Mouse (Mus musculus): ENCODE data around the gene Zbed4.
"Not testable (repeated sequence)": the region's sequence is repeated elsewhere in the genome, so short reads cannot be mapped to it uniquely, and the experiment has no call there.

Gene Zbed4

DNA sequence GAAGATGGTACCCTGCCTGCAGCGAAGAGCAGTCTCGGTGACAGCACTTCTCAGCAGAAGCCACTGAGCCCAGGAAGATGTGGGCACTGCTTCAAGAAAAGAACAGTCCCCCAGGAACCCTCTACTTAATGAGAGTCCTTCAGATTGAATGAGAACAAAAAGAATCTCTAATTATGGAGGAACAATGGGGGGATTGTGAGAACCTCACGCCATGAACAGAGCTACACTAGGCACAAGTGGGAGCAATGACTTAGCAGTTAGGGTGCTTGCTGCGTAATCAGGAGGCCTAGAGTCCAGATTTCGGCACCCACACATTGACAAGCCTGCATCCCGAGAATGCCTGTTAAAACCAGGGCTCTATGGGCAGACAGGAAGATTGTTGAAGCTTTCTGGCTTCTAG is 10.1 kb upstream of the Zbed4 start:
- no peak for DNase-seq

DNA sequence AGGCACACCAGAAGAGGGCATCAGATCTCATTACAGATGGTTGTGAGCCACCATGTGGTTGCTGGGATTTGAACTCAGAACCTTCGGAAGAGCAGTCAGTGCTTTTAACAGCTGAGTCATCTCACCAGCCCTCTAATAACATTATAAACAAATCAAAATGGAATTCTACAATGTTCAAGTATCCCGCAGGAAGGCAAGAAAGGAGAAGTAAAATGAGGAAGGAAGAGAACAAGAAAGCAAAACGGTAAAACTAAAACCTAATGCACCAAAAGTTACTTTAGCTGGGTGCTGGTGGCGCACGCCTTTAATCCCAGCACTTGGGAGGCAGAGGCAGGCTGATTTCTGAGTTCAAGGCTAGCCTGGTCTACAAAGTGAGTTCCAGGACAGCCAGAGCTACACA is 8.1 kb upstream of the Zbed4 start:
- not testable (repeated sequence) for DNase-seq

DNA sequence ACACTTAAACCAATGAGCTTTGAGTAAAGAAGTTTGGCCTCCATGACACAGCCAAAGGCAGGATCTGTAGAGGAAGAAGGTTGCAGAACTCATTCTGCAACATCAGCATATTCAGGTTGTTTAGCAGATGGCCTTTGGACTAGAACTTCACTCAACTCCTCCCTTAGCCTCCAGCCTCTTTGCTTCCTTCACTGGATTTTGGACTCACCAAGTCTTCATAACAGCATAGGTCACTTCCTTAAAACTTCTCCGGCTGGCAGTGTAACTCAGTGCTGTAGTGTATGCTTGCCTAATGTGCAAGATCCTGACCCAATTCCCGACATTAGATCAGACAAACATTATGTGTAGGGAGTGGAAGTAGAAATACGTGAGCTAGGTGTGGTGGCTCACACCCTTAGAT is 6.1 kb upstream of the Zbed4 start:
- no peak for DNase-seq

DNA sequence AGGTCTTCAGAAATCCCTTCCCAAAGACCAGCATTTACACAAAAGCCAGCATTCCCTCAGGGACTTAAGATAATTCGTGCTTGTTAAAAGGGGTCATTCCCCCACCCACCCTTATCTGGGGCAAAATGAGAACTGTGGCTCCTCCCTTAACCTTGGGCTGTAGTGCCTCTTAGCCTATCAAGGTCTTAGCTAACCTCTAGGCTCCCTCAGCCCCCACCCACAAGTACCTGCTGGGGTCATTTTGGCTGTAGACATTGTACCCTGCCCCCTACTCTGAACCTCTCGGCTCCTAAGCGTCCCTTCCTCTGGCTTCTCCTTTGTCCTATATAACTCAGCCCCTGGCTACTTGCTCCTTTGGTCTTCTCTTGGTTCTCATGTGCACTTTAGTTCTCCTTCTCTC is 5.5 kb upstream of the Zbed4 start:
- no peak for DNase-seq

DNA sequence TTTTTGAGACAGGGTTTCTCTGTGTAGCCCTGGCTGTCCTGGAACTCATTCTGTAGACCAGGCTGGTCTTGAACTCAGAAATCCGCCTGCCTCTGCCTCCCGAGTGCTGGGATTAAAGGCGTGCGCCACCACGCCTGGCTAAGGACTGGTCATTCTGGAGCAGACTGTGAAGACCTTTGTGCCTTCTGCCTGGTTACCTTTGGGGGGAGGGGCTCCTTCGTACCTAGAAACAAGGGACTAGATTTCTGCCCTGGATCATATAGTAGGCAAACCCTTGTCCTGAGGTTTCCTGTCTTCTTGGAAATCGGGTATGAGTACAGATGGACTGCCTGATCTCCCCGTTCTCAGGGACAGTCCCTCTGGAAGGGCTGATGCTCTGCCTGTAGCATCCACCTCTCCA is 1.8 kb upstream of the Zbed4 start:
- not testable (repeated sequence) for DNase-seq

DNA sequence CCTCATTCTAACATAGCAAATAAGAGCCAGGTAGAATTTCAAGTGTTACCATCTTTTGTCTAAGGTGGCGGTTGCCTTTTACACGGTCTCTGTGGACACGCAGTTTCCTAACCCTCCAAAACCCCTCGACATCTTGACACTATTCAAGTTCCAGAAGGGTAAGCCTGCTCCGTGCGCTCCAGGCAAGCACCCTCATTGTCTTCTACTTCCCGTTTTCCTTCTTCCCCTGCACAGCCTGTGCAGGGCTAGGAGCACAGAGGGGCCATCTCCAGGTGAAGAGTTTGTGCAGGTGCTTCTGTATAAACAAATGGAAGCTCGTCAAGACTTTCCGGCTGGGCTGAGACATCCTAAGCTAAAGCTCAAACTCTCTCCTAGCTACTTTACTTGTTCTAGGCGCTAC is 1.4 kb upstream of the Zbed4 start:
- no peak for DNase-seq

DNA sequence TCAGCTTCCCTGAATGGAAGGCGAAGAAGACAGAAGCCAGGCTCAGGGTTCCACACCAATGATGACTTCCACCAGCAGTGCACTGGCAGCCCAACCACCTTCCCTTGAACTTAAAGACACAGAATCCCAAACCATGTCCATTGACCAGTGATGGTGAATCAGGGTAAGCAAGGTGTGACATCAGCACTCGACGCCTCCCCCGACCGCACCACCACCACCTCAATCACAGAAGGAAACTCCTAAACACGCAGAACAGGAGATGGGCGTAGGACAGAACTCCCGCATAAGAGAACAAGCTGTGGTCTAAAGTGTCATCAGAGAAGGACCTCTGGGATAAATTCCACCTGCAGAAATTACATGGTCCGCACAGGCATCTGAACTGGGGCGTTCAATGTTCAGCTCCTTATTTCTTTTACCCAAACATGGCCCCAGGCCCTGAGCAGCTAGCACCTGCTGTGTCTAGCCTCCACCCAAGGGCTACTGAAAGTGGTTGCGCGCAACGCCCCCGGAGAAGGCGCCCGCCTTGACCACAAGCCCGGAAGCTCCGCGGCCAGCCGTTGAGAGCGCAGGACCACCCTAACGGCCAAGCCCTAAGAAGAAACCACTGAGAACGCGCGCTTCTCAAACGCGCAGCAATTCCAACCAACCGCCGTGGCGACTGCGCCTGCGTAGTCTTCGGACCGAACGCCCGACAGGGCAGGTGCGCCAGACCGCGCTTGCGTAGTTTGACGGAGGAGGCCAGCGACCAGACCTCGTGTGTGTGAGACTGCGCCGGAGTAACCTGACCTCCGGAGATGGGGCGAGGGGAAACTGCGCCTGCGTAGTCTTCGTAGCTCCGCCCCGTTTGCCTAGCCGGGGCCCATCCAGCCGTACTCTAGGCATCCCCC is 540 bp upstream of the Zbed4 start:
- DNase-seq, result peak; percentile 99

DNA sequence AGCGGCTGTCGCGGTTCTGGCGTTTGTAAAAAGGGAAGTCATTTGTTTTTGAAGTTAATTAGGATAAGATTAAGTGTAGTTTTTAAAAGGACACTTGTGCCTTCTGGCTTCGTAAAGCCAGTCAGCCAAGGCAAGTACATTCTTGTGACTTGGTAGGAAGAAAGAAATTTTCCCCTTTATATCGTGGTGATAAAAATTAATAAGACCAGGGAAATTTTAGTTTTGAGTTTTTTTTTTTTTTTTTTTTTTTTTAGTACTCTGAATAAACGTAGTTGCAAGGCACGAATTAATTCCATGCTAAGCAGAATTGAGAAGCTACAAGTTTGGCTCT is 908 bp downstream of the Zbed4 start:
- no peak for DNase-seq

DNA sequence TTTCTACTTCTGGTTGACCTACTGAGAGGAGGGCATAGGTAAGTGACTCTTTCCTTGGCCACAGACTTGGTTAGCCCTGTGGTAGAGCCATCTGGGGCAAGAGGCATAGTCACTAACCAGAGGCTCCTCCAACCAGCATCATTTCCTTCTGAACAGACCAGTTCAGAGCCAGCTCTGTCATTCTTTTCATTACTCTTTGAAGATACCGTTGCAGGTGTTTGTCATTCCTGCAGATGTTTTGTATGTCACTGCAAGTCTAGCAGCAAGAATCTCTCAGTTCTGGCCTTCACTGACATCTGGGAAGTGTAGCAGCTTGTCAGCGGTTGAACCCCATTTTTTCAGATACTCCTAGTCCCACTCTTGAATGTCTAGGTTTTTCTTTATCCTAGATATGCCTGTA is 3.4 kb downstream of the Zbed4 start:
- DNase-seq, result no peak

DNA sequence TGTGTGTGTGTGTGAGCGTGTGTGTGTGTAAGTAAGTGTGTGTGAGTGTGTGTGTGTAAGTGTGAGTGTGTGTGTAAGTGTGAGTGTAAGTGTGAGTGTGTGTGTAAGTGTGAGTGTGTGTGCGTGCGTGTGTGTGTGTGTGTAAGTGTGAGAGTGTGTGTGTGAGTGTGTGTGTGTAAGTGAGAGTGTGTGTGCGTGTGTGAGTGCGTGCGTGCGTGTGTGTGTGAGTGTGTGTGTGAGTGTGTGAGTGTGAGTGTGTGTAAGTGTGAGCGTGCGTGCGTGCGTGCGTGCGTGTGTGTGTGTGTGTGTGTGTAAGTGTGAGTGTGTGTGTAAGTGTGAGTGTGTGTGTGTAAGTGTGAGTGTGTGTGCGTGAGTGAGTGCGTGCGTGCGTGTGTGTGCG is 4.3 kb downstream of the Zbed4 start:
- no peak for DNase-seq

DNA sequence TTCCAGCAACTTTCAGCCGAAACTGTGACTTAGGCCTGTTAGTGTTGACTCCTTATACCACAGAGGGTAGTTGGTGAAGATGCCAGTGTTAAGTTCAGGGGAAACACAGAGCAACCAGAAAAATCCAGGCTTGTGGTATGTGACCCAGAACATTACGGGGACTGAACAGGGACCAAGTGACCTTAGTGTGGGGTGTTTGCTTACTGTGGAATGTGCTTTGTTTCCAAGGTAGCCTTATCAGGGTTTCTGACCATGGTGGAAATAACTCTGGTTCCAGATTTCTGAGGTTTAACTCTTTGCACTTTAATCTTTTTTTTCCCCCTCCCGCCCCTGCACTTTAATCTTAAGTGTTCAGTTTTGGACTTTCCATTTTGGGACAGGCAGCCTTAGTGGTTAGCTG is 6.6 kb downstream of the Zbed4 start:
- DNase-seq, result no peak

DNA sequence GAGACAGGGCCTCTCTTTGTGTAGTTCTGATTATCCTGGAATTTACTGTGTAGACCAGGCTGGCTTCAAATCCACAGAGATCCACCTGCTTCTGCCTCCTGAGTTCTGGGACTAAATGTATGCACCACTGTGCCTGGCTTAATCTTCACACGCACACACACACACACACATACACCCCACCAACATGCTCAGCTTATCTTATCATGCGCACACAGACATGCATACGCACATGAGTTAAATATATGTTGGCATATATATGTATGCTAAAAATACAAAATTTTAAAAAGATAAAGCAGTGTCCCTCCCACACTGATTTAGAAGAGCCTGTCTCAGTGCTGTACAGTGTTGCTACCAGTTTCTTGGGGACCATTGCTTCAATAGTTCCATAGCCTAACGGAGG is 10.1 kb downstream of the Zbed4 start:
- no peak for DNase-seq

DNA sequence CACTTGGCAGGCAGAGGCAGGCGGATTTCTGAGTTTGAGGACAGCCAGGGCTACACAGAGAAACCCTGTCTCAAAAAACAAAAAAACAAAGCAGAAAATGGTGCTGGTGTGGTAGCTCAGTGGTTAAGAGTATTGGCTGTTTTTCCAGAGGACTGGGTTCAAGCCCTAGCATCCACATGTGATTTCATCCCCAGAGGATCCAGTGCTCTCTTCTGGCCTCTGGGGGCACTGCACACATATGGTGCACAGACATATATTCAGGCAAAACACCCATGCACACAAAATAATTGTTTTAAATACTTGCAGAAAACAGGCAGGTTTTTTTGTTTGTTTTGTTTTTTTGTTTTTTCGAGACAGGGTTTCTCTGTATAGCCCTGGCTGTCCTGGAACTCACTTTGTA is 14.7 kb downstream of the Zbed4 start:
- DNase-seq, result not testable (repeated sequence)

DNA sequence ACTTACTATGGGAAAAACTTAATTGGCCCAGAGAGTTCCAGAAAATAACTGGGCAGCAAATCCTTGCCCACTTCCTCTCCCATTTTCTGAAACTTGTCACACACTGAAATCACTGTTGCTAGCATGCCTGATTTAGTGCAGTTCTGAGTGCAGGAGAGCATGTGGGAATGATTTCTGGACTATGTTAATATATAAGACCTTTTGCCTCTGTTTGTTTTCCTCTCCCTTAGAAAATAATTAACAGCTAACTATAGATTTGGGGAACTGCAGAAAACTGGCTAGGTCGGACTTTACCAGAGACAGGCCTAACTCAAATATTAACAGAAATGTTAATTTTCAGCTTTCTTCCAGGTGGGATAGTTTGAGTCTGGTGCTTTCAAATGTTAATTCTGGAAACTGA is 17.1 kb downstream of the Zbed4 start:
- DNase-seq, result no peak

DNA sequence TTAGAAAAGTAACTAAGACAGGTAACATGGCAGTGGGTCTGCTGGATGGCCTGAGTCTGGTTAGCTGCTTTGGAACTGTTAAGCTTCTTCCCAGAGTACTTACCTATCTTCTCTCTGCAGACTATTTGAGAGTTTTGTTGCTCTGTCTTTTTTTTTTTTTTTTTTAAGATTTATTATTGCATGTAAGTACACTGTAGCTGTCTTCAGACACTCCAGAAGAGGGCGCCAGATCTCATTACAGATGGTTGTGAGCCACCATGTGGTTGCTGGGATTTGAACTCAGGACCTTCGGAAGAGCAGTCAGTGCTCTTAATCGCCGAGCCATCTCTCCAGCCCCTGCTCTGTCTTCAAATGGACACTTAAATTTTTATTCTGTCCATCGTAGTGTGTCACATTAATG is 23.2 kb downstream of the Zbed4 start:
- not testable (repeated sequence) for DNase-seq

DNA sequence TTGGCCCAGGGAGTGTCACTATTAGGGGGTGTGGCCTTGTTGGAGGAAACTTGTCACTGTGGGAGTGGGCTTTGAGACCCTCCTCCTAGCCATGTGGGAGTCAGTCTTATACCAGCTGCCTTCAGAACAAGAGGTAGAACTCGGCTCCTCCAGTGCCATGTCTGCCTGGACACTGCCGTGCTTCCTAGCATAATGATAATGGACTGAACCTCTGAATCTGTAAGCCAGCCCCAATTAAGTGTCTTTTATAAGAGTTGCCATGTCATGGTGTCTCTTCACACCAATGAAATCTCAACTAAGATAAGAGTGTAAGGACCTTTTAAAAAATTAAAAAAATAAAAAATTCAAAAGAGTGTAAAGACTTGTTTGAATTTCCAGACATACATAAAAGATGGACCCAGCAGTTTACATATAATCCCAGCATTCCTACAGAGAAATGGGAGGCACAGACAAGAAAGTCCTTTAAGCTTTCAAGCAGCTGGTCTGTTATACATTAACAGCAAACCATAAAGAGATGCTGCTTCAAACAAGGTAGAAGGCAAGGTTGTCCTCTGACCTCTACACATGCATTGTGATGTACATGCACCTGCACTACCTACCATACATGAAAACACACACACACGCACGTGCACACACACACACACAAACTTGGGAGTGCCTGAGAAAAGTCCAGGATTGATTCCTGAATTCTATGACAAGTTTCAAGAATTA is 40.8 kb downstream of the Zbed4 start:
- no peak for DNase-seq

DNA sequence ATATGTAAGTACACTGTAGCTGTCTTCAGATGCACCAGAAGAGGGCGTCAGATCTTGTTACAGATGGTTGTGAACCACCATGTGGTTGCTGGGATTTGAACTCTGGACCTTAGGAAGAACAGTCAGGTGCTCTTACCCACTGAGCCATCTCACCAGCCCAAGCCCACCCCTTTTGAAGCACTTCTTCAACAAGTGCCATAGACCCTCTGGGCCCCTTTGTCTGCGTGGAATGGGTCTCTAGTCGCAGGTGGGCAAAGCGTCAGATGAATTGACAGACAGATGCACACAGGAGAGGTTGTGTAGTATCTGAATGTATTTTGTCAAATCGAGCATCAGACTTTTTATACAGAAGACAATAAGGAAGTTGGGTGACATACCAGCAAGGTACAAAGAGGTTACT is 43.3 kb downstream of the Zbed4 start:
- not testable (repeated sequence) for DNase-seq

DNA sequence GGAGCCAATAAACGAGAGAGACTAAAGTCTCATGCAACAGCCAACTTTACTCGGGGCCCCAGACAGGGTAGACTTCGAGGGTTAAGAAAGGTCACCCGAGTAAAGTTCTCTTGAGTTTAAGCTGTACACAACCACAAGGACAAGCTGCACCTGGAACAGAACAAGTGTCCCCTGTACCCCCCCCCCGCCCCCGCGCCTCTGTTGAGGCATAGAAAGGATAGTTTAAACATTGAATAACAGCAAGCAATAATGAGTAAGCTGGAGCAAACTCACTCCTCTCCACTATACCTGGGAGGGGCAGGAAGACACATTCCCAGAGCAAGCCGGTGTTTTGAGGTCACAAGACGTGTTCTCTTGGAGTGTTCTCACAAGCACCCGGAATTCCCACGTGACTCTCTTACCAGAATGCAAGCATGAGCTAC is 48.5 kb downstream of the Zbed4 start:
- DNase-seq, result no peak

DNA sequence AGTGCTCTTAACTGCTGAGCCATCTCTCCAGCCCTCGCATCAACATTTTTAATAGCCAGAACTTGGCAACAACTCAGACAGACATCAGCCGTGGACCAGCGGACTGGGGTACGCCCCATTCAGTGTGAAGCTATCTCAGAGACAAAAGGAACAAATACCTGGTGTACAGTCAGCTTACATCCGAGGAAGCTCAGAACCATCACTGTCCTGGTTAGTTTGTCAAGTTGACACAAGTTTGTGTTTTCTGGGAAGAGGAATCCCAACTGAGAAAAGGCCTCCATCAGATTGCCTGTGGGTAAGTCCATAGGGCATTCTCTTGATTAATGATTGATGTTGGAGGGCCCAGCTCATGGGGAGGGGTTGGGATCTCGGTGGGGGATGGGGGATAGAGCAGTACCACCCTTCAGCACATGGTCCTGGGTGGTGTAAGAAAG is 49.5 kb downstream of the Zbed4 start:
- DNase-seq, result no peak

DNA sequence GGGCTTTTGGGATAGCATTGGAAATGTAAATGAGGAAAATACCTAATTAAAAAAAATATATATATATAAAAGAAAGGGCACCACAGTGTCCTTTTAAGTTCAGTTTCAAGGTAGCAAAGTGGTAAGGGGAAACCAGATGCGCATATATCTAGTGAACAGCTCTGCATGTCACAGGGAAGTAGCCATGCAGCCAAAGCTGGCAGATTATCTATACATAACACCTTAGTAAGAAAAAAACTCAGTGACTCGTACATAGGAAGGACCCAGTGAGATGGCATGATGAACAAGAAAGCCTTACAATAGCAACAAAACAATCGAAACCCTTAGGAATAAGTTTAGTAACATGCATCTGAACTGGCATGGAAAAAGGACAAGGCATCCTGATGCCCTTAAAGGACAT is 50.4 kb downstream of the Zbed4 start:
- no peak for DNase-seq

DNA sequence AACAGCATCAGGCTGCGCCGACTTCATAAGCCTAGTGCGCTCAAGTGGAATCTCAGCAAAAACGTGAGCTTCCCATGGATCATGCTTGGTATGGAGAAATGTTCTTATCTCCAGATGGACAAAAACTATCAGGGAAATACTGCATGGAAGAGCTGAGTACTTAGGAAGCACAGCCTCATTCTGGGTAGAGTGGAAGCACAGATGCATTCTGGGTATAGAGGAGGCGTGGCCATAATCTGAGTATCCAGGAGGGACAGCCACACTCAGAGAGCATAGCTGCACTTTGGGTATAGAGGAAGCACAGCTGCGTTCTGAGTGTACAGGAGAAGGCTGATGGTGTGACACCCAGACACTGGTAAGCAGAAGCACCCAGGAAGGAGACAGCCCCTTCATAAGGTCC is 50.9 kb downstream of the Zbed4 start:
- no peak for DNase-seq

DNA sequence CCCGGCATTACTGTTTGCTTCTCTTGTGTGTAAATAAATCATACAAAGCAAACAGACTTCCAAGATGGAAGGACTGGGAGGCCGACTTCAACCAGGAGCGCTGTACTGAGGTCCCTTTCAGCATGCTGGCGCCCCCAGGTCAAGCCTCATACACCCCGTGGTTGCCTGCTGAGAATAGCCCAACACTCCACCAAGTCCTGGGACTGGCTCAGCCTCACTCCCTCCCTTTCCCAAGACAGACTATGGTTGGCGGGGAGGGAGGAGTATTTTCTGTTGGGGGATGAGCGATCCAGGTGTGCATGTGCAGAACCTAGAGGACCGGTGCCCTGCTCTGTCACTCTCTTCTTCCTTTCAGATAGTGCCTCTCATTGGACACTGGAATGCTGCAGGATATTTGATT is 56.7 kb downstream of the Zbed4 start:
- no peak for DNase-seq

DNA sequence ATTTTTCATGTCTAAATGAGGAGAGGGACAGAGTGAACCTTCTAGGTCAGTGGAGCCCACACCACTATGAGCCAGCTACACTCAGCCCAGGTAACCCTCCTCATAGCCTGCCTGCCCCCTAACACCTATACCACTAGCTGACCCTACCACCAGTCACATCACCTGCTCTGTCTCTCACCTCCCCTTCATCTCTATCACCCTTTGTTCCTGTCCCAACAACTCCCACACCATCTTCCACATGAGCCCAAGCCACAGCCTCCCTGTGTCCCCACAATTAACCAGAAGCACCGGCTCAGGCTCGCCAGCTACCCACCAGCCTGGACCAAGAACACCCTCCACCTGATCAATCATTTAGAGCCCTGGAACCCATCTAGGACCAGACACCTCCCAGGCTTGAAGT is 58.9 kb downstream of the Zbed4 start:
- no peak for DNase-seq

DNA sequence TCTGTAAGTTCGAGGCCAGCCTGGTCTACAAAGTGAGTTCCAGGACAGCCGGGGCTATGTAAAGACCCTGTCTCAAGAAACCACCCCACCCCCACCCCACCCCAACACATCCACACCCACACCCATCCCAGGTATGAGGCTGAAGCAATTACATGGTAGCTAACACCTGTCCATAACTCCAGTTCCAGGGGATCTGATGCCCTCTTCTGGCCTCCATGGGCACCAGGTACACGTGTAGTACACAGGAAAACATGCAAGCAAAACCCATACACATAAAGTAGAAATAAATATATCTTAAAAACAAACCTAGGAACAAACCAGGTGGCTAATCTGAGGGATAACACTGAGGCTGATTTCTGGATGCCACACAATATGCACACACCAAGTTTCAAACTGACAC is 61.8 kb downstream of the Zbed4 start:
- no peak for DNase-seq

DNA sequence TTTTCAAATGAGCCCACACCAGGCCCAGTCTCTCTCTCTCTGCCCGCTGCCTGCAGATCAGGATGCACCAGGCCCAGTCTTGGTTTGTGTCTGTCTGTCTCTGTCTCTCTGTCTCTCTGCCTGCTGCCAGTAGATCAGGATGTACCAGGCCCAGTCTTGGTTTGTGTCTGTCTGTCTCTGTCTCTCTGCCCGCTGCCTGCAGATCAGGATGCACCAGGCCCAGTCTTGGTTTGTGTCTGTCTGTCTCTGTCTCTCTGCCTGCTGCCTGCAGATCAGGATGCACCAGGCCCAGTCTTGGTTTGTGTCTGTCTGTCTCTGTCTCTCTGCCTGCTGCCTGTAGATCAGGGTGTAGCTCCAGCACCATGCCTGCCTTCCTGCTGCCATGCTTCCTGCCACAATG is 62.4 kb downstream of the Zbed4 start:
- not testable (repeated sequence) for DNase-seq

All from right cerebral cortex, adult 18-20 months (tissue).